In the genomic region with DNA sequence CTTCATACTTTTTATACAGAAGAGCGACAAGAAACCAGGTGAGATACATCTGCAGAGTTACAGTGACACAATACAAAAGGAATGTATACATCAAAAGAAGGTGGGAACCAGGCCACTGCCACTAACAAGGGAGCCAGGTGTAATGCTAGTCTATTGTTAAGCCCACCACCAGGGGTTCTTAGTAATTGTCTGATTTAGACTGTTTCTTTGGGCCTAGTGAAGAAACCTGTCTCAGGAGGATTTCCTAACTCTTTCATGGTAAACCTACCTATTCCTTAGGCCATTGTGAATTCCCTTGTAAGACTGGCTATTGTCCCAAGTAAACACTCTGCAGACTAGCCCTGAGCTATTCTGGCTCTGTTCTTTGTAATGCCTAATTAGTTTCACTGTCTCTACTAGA, we compare ENCODE assay signal across 24 mouse cellular contexts. TPM values are rescaled to one million over a fixed set of nuclear protein-coding genes. Genes with fewer than 3 reads are reported as not detected.
"Had no signal": no experiment of that assay in that cellular context is flagged by ENCODE, and none has a peak within 500 bp of the region (broad histone marks: within the 10 kb centered on the region; RNA-seq: fewer than 3 reads in every experiment).

No protein-coding gene starts in this region.

RNA-seq across cellular contexts. Expression of a gene that starts 7.1 kb away (rescaled TPM):
- polyA plus RNA-seq: heart, embryonic 13.5 days; heart, embryonic 14.5 days; heart, embryonic 15.5 days; heart, embryonic 16.5 days; heart, postnatal 0 days; hindbrain, embryonic 10.5 days; hindbrain, embryonic 11.5 days; hindbrain, embryonic 12.5 days; hindbrain, embryonic 13.5 days; hindbrain, embryonic 14.5 days; hindbrain, embryonic 15.5 days; hindbrain, embryonic 16.5 days; hindbrain, postnatal 0 days; inflammation-experienced regulatory T-cells, adult 6 months; intestine, embryonic 15.5 days; intestine, embryonic 16.5 days; intestine, postnatal 0 days; kidney, adult 2 months; kidney, embryonic 14.5 days; kidney, embryonic 15.5 days; kidney, embryonic 16.5 days; kidney, postnatal 0 days; large intestine, adult 2 months had no signal

RNA-seq across cellular contexts. Expression of a gene that starts 8.0 kb away (rescaled TPM):
- polyA plus RNA-seq: heart, embryonic 13.5 days; heart, embryonic 14.5 days; heart, embryonic 15.5 days; heart, embryonic 16.5 days; heart, postnatal 0 days; hindbrain, embryonic 10.5 days; hindbrain, embryonic 11.5 days; hindbrain, embryonic 12.5 days; hindbrain, embryonic 13.5 days; hindbrain, embryonic 14.5 days; hindbrain, embryonic 15.5 days; hindbrain, embryonic 16.5 days; hindbrain, postnatal 0 days; inflammation-experienced regulatory T-cells, adult 6 months; intestine, embryonic 14.5 days; intestine, embryonic 15.5 days; intestine, embryonic 16.5 days; intestine, postnatal 0 days; kidney, adult 2 months; kidney, embryonic 14.5 days; kidney, embryonic 15.5 days; kidney, embryonic 16.5 days; kidney, postnatal 0 days; large intestine, adult 2 months had no signal

RNA-seq across cellular contexts. Expression of a gene that starts 22.3 kb away (rescaled TPM):
- polyA plus RNA-seq: heart, embryonic 13.5 days; heart, embryonic 14.5 days; heart, embryonic 15.5 days; heart, embryonic 16.5 days; heart, postnatal 0 days; hindbrain, embryonic 10.5 days; hindbrain, embryonic 11.5 days; hindbrain, embryonic 12.5 days; hindbrain, embryonic 13.5 days; hindbrain, embryonic 14.5 days; hindbrain, embryonic 15.5 days; hindbrain, embryonic 16.5 days; hindbrain, postnatal 0 days; inflammation-experienced regulatory T-cells, adult 6 months; intestine, embryonic 14.5 days; intestine, embryonic 15.5 days; intestine, embryonic 16.5 days; intestine, postnatal 0 days; kidney, adult 2 months; kidney, embryonic 14.5 days; kidney, embryonic 15.5 days; kidney, embryonic 16.5 days; kidney, postnatal 0 days; large intestine, adult 2 months had no signal

RNA-seq across cellular contexts. Expression of a gene that starts 28.4 kb away (rescaled TPM):
- polyA plus RNA-seq: heart, embryonic 13.5 days; heart, embryonic 14.5 days; heart, embryonic 15.5 days; heart, embryonic 16.5 days; heart, postnatal 0 days; hindbrain, embryonic 11.5 days; hindbrain, embryonic 13.5 days; hindbrain, embryonic 14.5 days; hindbrain, embryonic 15.5 days; hindbrain, embryonic 16.5 days; hindbrain, postnatal 0 days; intestine, embryonic 14.5 days; intestine, embryonic 15.5 days; intestine, embryonic 16.5 days; intestine, postnatal 0 days; kidney, adult 2 months; kidney, embryonic 14.5 days; kidney, embryonic 15.5 days; kidney, embryonic 16.5 days; kidney, postnatal 0 days; large intestine, adult 2 months had no signal

RNA-seq across cellular contexts. Expression of a gene that starts 33.6 kb away (rescaled TPM):
- polyA plus RNA-seq: heart, embryonic 13.5 days; heart, embryonic 14.5 days; heart, embryonic 15.5 days; heart, embryonic 16.5 days; heart, postnatal 0 days; hindbrain, embryonic 10.5 days; hindbrain, embryonic 11.5 days; hindbrain, embryonic 12.5 days; hindbrain, embryonic 13.5 days; hindbrain, embryonic 14.5 days; hindbrain, embryonic 15.5 days; hindbrain, embryonic 16.5 days; hindbrain, postnatal 0 days; inflammation-experienced regulatory T-cells, adult 6 months; intestine, embryonic 14.5 days; intestine, embryonic 15.5 days; intestine, embryonic 16.5 days; intestine, postnatal 0 days; kidney, adult 2 months; kidney, embryonic 14.5 days; kidney, embryonic 15.5 days; kidney, embryonic 16.5 days; kidney, postnatal 0 days; large intestine, adult 2 months had no signal
